Mouse (Mus musculus): ENCODE results near the gene Foxp4.

- TF ChIP-seq GATA1 (IDR thresholded peaks at IDR 0.05; ENCODE audit: low read length) (no peak), TAL1 (IDR thresholded peaks at IDR 0.05; ENCODE audit: low read length) (no peak)
Observed at GRCm38 (mm10) chr17:47881330-47881729, 43.1 kb downstream of the Foxp4 start.

All from erythroblast, embryonic 14.5 days (primary cell).